Mouse (Mus musculus) small intestine, adult 2 months (tissue): ENCODE results near the gene Fbh1. TPM values are rescaled to one million over a fixed set of nuclear protein-coding genes. Genes with fewer than 3 reads are reported as not detected.

Experiments used
- H3K27ac ChIP-seq: fragments of 200-500 bp; 2 replicates; pipeline ENCODE4 v1.5.1; 2012; ENCODE audit warnings: low read depth, low read length, control low read depth, inconsistent platforms; ENCODE audit not compliant: insufficient read depth
- H3K27me3 ChIP-seq: fragments of 200-500 bp; 2 replicates; pipeline ENCODE4 v1.6.1; 2012; ENCODE audit warnings: mild to moderate bottlenecking, moderate library complexity, low read length, inconsistent platforms; ENCODE audit not compliant: control insufficient read depth, insufficient read depth
- H3K36me3 ChIP-seq: fragments of 200-500 bp; 2 replicates; pipeline ENCODE4 v1.6.1; 2012; ENCODE audit warnings: mild to moderate bottlenecking, low read length, control low read depth, inconsistent platforms; ENCODE audit not compliant: control insufficient read depth, insufficient read depth
- H3K4me1 ChIP-seq: fragments of 200-500 bp; 2 replicates; pipeline ENCODE4 v1.6.1; 2012; ENCODE audit warnings: low read length, inconsistent platforms, mixed read lengths; ENCODE audit not compliant: control insufficient read depth, insufficient read depth, insufficient read length
- H3K4me3 ChIP-seq: fragments of 200-500 bp; 2 replicates; pipeline ENCODE4 v1.5.1; 2012; ENCODE audit warnings: low read depth, mild to moderate bottlenecking, control low read depth, inconsistent platforms, low read length, moderate library complexity
- CTCF ChIP-seq: fragments of 200-500 bp; IDR thresholded peaks from 2 replicates; pipeline ENCODE4 v1.5.1; 2012; ENCODE audit warnings: low read depth, mild to moderate bottlenecking, control low read depth, inconsistent platforms, low read length, moderate library complexity, mixed read lengths; ENCODE audit not compliant: insufficient replicate concordance, insufficient read length; ENCODE audit errors: extremely low read depth
- POLR2A ChIP-seq: fragments of 200-500 bp; IDR thresholded peaks from 2 replicates; pipeline ENCODE4 v1.6.1; 2012; ENCODE audit warnings: low read depth, mild to moderate bottlenecking, control low read depth, inconsistent platforms, low read length, moderate library complexity
- WGBS: fragments of 180-500 bp; shearing (Covaris S2); methylation state at CpG from one replicate; pipeline ENCODE4 v1.1.7; 2018; 5-methylcytosine and 5-hydroxymethylcytosine counted together
- polyA plus RNA-seq: library from polyadenylated mRNA; depleted of rRNA; stranded (reverse); fragments of >200 nt; gene quantifications from 2 replicates; pipeline ENCODE4 v1.2.3, GENCODE M21; 2012

The Fbh1 gene
- polyA plus RNA-seq, 1 experiment: 21.4 TPM

DNA sequence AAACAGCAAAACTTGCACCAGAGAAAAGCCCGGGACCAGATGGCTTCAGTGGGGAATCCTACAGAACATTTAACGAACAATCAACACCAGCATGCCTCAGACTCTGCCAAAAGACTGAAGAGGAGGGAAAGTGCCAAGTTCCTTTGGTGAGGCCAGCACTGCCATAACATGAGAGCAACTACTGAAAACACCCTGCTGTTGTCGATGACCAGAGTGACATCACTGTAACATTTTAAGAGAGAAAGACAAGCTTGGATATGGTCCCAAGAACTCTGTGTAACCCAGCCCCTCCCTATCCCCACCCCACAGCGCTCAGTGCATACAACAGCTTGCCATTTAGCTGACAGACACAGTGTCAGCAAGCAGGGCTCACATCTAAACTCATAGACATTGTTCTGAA is 11.7 kb downstream of the Fbh1 start:
- Histone ChIP-seq H3K36me3 (peaks cover 58% of the 10 kb centered on the region), H3K27me3 (no peaks in the 10 kb centered on the region), H3K4me3 (no peak overlapping the region), H3K4me1 (no peaks in the 10 kb centered on the region), H3K27ac (no peak overlapping the region)
- 77% methylated on average over 4 of the region's 4 CpGs for WGBS
- TF ChIP-seq POLR2A: no peak

DNA sequence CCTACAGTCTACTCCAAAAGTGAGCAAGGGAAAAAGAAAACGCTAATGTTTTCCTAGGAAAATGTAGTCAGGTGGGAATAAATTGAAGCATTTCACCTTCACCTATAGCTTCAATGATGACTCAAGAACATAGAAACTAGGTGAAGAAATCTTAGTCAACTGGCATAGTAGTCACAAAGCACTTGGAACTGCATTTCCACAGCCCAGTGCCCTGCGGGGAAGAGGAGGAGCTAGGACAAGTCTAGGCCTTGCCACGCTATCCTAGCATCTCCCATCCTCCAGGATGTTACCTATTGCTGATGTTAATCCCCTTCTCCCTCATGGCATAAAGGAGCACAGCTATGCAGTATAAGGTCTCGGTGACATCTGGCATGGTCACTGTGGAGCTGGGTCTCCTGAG is 14.8 kb downstream of the Fbh1 start:
- H3K4me1 ChIP-seq: no peaks in the 10 kb centered on the region
- no peak overlapping the region for H3K4me3 ChIP-seq
- TF ChIP-seq CTCF: no peak
- no peak for TF ChIP-seq POLR2A
- 93% methylated on average over 4 of the region's 4 CpGs for WGBS
- H3K27ac ChIP-seq: no peak overlapping the region
- peaks cover 69% of the 10 kb centered on the region for H3K36me3 ChIP-seq
- H3K27me3 ChIP-seq: no peaks in the 10 kb centered on the region

DNA sequence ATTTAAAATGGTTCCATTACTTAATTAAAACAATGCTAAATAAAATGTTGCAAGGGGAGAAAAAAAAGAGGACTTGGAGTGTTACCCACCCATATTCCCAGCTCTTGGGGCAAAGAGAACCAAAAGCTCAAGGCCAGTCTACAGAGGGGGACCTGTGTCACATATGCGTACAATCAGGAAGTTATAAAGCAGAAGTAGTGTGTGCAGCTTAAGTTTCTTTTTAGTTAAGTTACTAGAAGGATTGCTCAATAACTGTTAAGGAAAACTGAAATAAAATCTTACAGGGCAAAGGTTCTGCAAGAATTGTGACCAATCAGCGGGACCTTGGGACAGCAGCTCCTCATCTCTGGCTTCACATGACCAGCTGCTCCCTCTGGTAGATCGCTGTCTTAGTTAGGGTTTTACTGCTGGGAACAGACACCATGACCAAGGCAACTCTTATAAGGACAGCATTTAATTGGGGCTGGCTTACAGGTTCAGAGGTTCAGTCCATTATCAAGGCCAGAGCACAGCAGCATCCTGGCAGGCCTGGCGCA is 37.8 kb downstream of the Fbh1 start:
- H3K4me3 ChIP-seq: no peak overlapping the region
- no peak overlapping the region for H3K27ac ChIP-seq
- 57% methylated on average over 4 of the region's 4 CpGs for WGBS
- H3K27me3 ChIP-seq: no peaks in the 10 kb centered on the region
- H3K4me1 ChIP-seq: peaks cover 8% of the 10 kb centered on the region; the same call in 1 of the 2 replicates
- H3K36me3 ChIP-seq: peaks cover 36% of the 10 kb centered on the region
- no peak for TF ChIP-seq POLR2A
- no peak for TF ChIP-seq CTCF

DNA sequence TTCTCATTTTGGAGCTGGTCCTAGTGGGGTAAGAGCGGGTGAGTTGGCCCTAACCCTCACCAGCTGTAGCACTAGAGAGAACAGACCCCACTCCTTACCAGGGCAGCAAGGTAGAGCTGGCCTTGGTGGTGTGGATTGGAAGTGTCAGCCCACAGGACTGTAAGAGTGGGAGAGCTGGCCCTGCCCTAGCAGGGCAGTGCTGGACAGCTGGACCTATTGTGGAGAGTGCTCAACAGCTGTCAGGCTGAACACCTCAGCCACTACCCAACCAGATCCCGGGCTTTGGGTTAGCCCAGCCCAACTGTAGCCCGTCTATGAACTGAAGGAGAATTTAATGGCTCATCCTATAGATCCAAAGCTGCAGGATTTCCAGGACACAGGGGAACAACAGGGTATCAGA is 38.6 kb downstream of the Fbh1 start:
- no peak overlapping the region for H3K4me3 ChIP-seq
- TF ChIP-seq CTCF (no peak), POLR2A (no peak)
- 86% methylated on average over 3 of the region's 3 CpGs for WGBS
- peaks cover 32% of the 10 kb centered on the region for H3K36me3 ChIP-seq
- no peak overlapping the region for H3K27ac ChIP-seq
- no peaks in the 10 kb centered on the region for H3K27me3 ChIP-seq
- H3K4me1 ChIP-seq: peaks cover 8% of the 10 kb centered on the region; the same call in 1 of the 2 replicates

DNA sequence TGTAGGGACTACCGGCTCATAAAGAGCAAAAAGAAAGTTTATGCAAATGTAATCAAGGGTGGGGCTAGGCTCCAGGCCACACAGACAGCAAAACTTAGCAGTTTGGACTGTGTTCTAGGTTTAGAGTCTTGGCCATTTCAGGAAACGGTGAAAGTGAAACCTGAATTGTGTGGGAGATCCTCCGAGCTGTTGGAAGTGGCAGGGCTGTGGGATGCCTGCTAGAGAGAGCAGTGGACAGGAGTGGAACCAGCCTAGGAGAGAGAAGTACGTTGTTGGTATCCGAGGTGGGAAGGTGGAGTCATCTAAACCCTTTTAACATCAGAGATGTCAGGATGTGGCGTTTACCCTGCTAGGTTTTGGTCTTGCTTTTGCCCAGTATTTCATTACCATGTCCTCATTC is 41.5 kb downstream of the Fbh1 start:
- H3K4me3 ChIP-seq: no peak overlapping the region
- 32% methylated on average over 6 of the region's 6 CpGs for WGBS
- TF ChIP-seq POLR2A (no peak), CTCF (no peak)
- peaks cover 8% of the 10 kb centered on the region; the same call in 1 of the 2 replicates for H3K4me1 ChIP-seq
- H3K36me3 ChIP-seq: peaks cover 11% of the 10 kb centered on the region
- H3K27me3 ChIP-seq: no peaks in the 10 kb centered on the region
- H3K27ac ChIP-seq: peak overlapping the region; percentile 65

DNA sequence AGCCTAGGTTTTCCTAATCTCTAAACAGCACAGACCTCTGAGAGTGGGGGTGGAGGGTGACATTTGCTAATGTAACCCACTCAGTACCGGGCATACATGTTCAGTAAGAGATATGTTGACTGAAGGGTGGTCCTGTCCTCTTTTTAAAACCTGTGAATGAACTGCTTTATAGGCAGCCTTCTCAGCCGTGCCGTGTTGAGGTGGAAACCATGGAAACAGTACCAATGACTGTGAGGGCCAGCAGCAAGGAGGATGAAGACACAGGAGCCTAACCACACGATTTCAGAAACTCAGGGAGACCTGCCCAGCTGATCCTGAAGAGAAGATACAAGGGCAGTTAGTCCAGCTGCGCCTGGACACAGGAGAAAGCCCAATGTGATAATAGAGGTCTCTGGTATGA is 44.4 kb downstream of the Fbh1 start:
- H3K4me3 ChIP-seq: no peak overlapping the region
- WGBS: 80% methylated on average over 5 of the region's 5 CpGs
- H3K4me1 ChIP-seq: peaks cover 8% of the 10 kb centered on the region; the same call in 1 of the 2 replicates
- H3K27ac ChIP-seq: no peak overlapping the region
- H3K36me3 ChIP-seq: peaks cover 16% of the 10 kb centered on the region
- no peak for TF ChIP-seq CTCF
- TF ChIP-seq POLR2A: no peak
- no peaks in the 10 kb centered on the region for H3K27me3 ChIP-seq

DNA sequence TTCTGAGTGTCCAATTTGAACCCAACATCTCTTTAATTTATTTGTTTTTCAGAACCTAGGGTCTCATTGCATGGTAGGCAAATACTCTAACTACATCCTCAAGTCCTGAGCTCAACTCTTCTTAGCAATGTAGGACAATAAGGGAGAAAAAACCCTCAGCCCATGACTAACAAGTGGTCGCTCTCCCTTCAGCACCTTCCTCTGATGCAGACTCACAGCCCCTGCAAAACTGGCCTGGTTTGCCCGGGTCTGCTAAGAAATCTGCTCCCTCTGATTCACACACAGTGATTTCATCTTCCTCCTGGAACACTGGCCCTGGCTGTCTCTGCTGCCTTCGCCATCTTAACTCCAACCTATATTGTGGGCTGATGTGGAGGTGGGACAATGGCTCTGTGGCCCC is 48.3 kb downstream of the Fbh1 start:
- 0 out of 2 replicates have a peak, but pooled peaks cover 1% of the 10 kb centered on the region for H3K4me1 ChIP-seq
- 68% methylated on average over 3 of the region's 3 CpGs for WGBS
- H3K36me3 ChIP-seq: peaks cover 30% of the 10 kb centered on the region
- H3K4me3 ChIP-seq: no peak overlapping the region
- no peaks in the 10 kb centered on the region for H3K27me3 ChIP-seq
- TF ChIP-seq CTCF (no peak), POLR2A (no peak)
- H3K27ac ChIP-seq: no peak overlapping the region

DNA sequence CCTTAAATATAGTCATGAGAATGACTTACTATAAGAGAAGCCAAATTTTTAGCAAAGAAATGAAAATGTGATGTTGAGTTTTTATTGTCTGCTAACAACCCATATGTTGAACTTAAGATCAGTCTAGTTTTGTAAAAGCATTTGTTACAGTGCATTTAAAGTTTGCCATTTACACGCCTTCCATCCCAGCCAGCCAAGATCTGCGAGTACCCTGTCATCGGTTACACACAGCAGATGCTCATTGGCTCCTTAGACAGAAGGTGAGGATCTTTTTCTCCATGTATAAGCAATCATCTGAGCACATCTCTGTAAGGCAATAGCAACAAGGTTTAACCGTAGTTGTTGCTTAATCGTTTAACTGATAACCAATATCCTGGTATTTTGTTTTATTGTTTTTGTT is 49.8 kb downstream of the Fbh1 start:
- Histone ChIP-seq H3K27ac (no peak overlapping the region), H3K36me3 (peaks cover 33% of the 10 kb centered on the region), H3K4me1 (0 out of 2 replicates have a peak, but pooled peaks cover 1% of the 10 kb centered on the region), H3K4me3 (no peak overlapping the region), H3K27me3 (no peaks in the 10 kb centered on the region)
- no peak for TF ChIP-seq CTCF
- no peak for TF ChIP-seq POLR2A
- 94% methylated on average over 5 of the region's 5 CpGs for WGBS
